Mouse (Mus musculus): ENCODE data around the gene Hmcn1. TPM values are rescaled to one million over a fixed set of nuclear protein-coding genes. Genes with fewer than 3 reads are reported as not detected.

The Hmcn1 gene
- polyA plus RNA-seq, 1 experiment from 2014 or later = 22.5 TPM

- no peak overlapping the region for H3K9ac ChIP-seq
- no peaks in the 10 kb centered on the region for H3K9me3 ChIP-seq (replicated peaks)
- H3K36me3 ChIP-seq = peaks cover 19% of the 10 kb centered on the region
- ATAC-seq (replicated peaks; ENCODE audit: low FRiP score) = no peak
- no peaks in the 10 kb centered on the region for H3K27me3 ChIP-seq
- H3K4me2 ChIP-seq = no peak overlapping the region
- no peak overlapping the region for H3K27ac ChIP-seq
- H3K4me1 ChIP-seq = no peaks in the 10 kb centered on the region
- no peak overlapping the region for H3K4me3 ChIP-seq (replicated peaks)
- 49% methylated on average over 2 of the region's 2 CpGs for WGBS
Observed at GRCm38 (mm10) chr1:150591253-150591652, 402.0 kb downstream of the Hmcn1 start.

- Histone ChIP-seq H3K27ac (no peak overlapping the region), H3K4me2 (no peak overlapping the region), H3K9ac (no peak overlapping the region), H3K9me3 (replicated peaks) (no peaks in the 10 kb centered on the region), H3K4me3 (replicated peaks) (no peak overlapping the region), H3K36me3 (peaks cover 34% of the 10 kb centered on the region), H3K4me1 (no peaks in the 10 kb centered on the region), H3K27me3 (no peaks in the 10 kb centered on the region)
- no peak for ATAC-seq (replicated peaks; ENCODE audit: low FRiP score)
Observed at GRCm38 (mm10) chr1:150587410-150587809, 405.8 kb downstream of the Hmcn1 start.

GRCm38 (mm10) chr1:150584477-150584876, 408.8 kb downstream of the Hmcn1 start:
- Histone ChIP-seq H3K4me1 (no peaks in the 10 kb centered on the region), H3K27me3 (no peaks in the 10 kb centered on the region), H3K36me3 (peaks cover 37% of the 10 kb centered on the region), H3K4me3 (replicated peaks) (no peak overlapping the region), H3K9ac (no peak overlapping the region), H3K9me3 (replicated peaks) (no peaks in the 10 kb centered on the region), H3K27ac (no peak overlapping the region), H3K4me2 (no peak overlapping the region)
- no peak for ATAC-seq (replicated peaks; ENCODE audit: low FRiP score)
- 80% methylated on average over 2 of the region's 2 CpGs for WGBS

GRCm38 (mm10) chr1:150583734-150584133, 409.5 kb downstream of the Hmcn1 start:
- Histone ChIP-seq H3K4me2 (no peak overlapping the region), H3K4me1 (no peaks in the 10 kb centered on the region), H3K9ac (no peak overlapping the region), H3K4me3 (replicated peaks) (no peak overlapping the region), H3K27me3 (no peaks in the 10 kb centered on the region), H3K27ac (no peak overlapping the region), H3K9me3 (replicated peaks) (no peaks in the 10 kb centered on the region), H3K36me3 (peaks cover 37% of the 10 kb centered on the region)
- no peak for ATAC-seq (replicated peaks; ENCODE audit: low FRiP score)
- WGBS = 71% methylated on average over 8 of the region's 8 CpGs

- H3K27me3 ChIP-seq = no peaks in the 10 kb centered on the region
- no peak overlapping the region for H3K9ac ChIP-seq
- H3K27ac ChIP-seq = no peak overlapping the region
- H3K4me3 ChIP-seq (replicated peaks) = no peak overlapping the region
- no peaks in the 10 kb centered on the region for H3K4me1 ChIP-seq
- no peak for ATAC-seq (replicated peaks; ENCODE audit: low FRiP score)
- no peak overlapping the region for H3K4me2 ChIP-seq
- no peaks in the 10 kb centered on the region for H3K9me3 ChIP-seq (replicated peaks)
- peaks cover 23% of the 10 kb centered on the region for H3K36me3 ChIP-seq
- 76% methylated on average over 7 of the region's 7 CpGs for WGBS
Observed at GRCm38 (mm10) chr1:150580561-150580960, 412.7 kb downstream of the Hmcn1 start.

GRCm38 (mm10) chr1:150573407-150573806, 419.8 kb downstream of the Hmcn1 start:
- Histone ChIP-seq H3K27me3 (no peaks in the 10 kb centered on the region), H3K9me3 (replicated peaks) (no peaks in the 10 kb centered on the region), H3K27ac (no peak overlapping the region), H3K4me1 (no peaks in the 10 kb centered on the region), H3K4me3 (replicated peaks) (no peak overlapping the region), H3K4me2 (no peak overlapping the region), H3K36me3 (peaks cover 17% of the 10 kb centered on the region), H3K9ac (no peak overlapping the region)
- no peak for ATAC-seq (replicated peaks; ENCODE audit: low FRiP score)
- WGBS = 94% methylated on average over 8 of the region's 8 CpGs

GRCm38 (mm10) chr1:150570562-150571156, 422.6 kb downstream of the Hmcn1 start:
- Histone ChIP-seq H3K4me1 (no peaks in the 10 kb centered on the region), H3K9me3 (replicated peaks) (no peaks in the 10 kb centered on the region), H3K4me3 (replicated peaks) (no peak overlapping the region), H3K27me3 (no peaks in the 10 kb centered on the region), H3K9ac (no peak overlapping the region), H3K27ac (no peak overlapping the region), H3K36me3 (peaks cover 17% of the 10 kb centered on the region), H3K4me2 (no peak overlapping the region)
- 70% methylated on average over 4 of the region's 4 CpGs for WGBS
- no peak for ATAC-seq (replicated peaks; ENCODE audit: low FRiP score)

- peaks cover 17% of the 10 kb centered on the region for H3K36me3 ChIP-seq
- no peak overlapping the region for H3K4me2 ChIP-seq
- no peak overlapping the region for H3K4me3 ChIP-seq (replicated peaks)
- H3K9me3 ChIP-seq (replicated peaks) = no peaks in the 10 kb centered on the region
- H3K27me3 ChIP-seq = no peaks in the 10 kb centered on the region
- H3K4me1 ChIP-seq = no peaks in the 10 kb centered on the region
- no peak for ATAC-seq (replicated peaks; ENCODE audit: low FRiP score)
- no peak overlapping the region for H3K9ac ChIP-seq
- H3K27ac ChIP-seq = no peak overlapping the region
- WGBS = 91% methylated on average over 5 of the region's 5 CpGs
Observed at GRCm38 (mm10) chr1:150569820-150570543, 423.3 kb downstream of the Hmcn1 start.

- Histone ChIP-seq H3K4me2 (no peak overlapping the region), H3K9ac (no peak overlapping the region), H3K27ac (no peak overlapping the region), H3K4me3 (replicated peaks) (no peak overlapping the region), H3K36me3 (peaks cover 22% of the 10 kb centered on the region), H3K27me3 (no peaks in the 10 kb centered on the region), H3K9me3 (replicated peaks) (no peaks in the 10 kb centered on the region), H3K4me1 (no peaks in the 10 kb centered on the region)
- WGBS = 88% methylated on average over 4 of the region's 4 CpGs
- ATAC-seq (replicated peaks; ENCODE audit: low FRiP score) = no peak
Observed at GRCm38 (mm10) chr1:150566287-150566686, 426.9 kb downstream of the Hmcn1 start.

- Histone ChIP-seq H3K36me3 (peaks cover 1% of the 10 kb centered on the region), H3K4me3 (replicated peaks) (no peak overlapping the region), H3K27me3 (no peaks in the 10 kb centered on the region), H3K4me2 (no peak overlapping the region), H3K9ac (no peak overlapping the region), H3K9me3 (replicated peaks) (no peaks in the 10 kb centered on the region), H3K4me1 (no peaks in the 10 kb centered on the region), H3K27ac (no peak overlapping the region)
- WGBS = 78% methylated on average over 3 of the region's 3 CpGs
- no peak for ATAC-seq (replicated peaks; ENCODE audit: low FRiP score)
Observed at GRCm38 (mm10) chr1:150556621-150557020, 436.6 kb downstream of the Hmcn1 start.

- no peak overlapping the region for H3K4me3 ChIP-seq (replicated peaks)
- 88% methylated on average over 1 of the region's 1 CpGs for WGBS
- H3K27ac ChIP-seq = no peak overlapping the region
- no peaks in the 10 kb centered on the region for H3K9me3 ChIP-seq (replicated peaks)
- H3K4me1 ChIP-seq = no peaks in the 10 kb centered on the region
- no peak for ATAC-seq (replicated peaks; ENCODE audit: low FRiP score)
- no peaks in the 10 kb centered on the region for H3K27me3 ChIP-seq
- H3K9ac ChIP-seq = no peak overlapping the region
- H3K4me2 ChIP-seq = no peak overlapping the region
- H3K36me3 ChIP-seq = no peaks in the 10 kb centered on the region
Observed at GRCm38 (mm10) chr1:150551390-150551789, 441.8 kb downstream of the Hmcn1 start.

- 62% methylated on average over 3 of the region's 3 CpGs for WGBS
- H3K4me2 ChIP-seq = no peak overlapping the region
- no peak for ATAC-seq (replicated peaks; ENCODE audit: low FRiP score)
- no peak overlapping the region for H3K9ac ChIP-seq
- no peaks in the 10 kb centered on the region for H3K4me1 ChIP-seq
- no peaks in the 10 kb centered on the region for H3K9me3 ChIP-seq (replicated peaks)
- no peaks in the 10 kb centered on the region for H3K36me3 ChIP-seq
- H3K27ac ChIP-seq = no peak overlapping the region
- no peaks in the 10 kb centered on the region for H3K27me3 ChIP-seq
- H3K4me3 ChIP-seq (replicated peaks) = no peak overlapping the region
Observed at GRCm38 (mm10) chr1:150546463-150546862, 446.8 kb downstream of the Hmcn1 start.

- Histone ChIP-seq H3K9me3 (replicated peaks) (no peaks in the 10 kb centered on the region), H3K9ac (no peak overlapping the region), H3K4me2 (no peak overlapping the region), H3K27ac (no peak overlapping the region), H3K4me1 (peaks cover 15% of the 10 kb centered on the region), H3K36me3 (no peaks in the 10 kb centered on the region), H3K4me3 (replicated peaks) (no peak overlapping the region), H3K27me3 (no peaks in the 10 kb centered on the region)
- 9% methylated on average over 5 of the region's 5 CpGs for WGBS
- peak; percentile 89 for ATAC-seq (replicated peaks; ENCODE audit: low FRiP score)
Observed at GRCm38 (mm10) chr1:150540267-150540666, 453.0 kb downstream of the Hmcn1 start.

Measured in kidney, embryonic 15.5 days (tissue).